Mouse (Mus musculus) hindbrain, embryonic 10.5 days (tissue): ENCODE data around the gene Hoxb4. TPM values are rescaled to one million over a fixed set of nuclear protein-coding genes. Genes with fewer than 3 reads are reported as not detected.

Source experiments
- DNase-seq: peaks from one replicate; pipeline ENCODE4 v3.0.0-alpha.2; 2017; ENCODE audit warnings: low spot score
- H3K27ac ChIP-seq: fragments of 300-500 bp; sonication (generic); 2 replicates; pipeline ENCODE4 v1.5.1; 2016; ENCODE audit warnings: mild to moderate bottlenecking, moderate library complexity
- H3K27me3 ChIP-seq: fragments of 300-500 bp; sonication (generic); 2 replicates; pipeline ENCODE4 v1.6.1; 2016; ENCODE audit warnings: mild to moderate bottlenecking; ENCODE audit not compliant: poor library complexity, insufficient read depth, severe bottlenecking
- H3K36me3 ChIP-seq: fragments of 300-500 bp; sonication (generic); 2 replicates; pipeline ENCODE4 v1.6.1; 2016; ENCODE audit warnings: mild to moderate bottlenecking, moderate library complexity
- H3K4me1 ChIP-seq: fragments of 300-500 bp; sonication (generic); replicated peaks from 2 replicates; pipeline ENCODE4 v1.6.1; 2016; ENCODE audit warnings: mild to moderate bottlenecking
- H3K4me3 ChIP-seq: fragments of 300-500 bp; sonication (generic); 2 replicates; pipeline ENCODE4 v1.5.1; 2016; ENCODE audit warnings: mild to moderate bottlenecking, moderate library complexity
- H3K9me3 ChIP-seq: fragments of 300-500 bp; sonication (generic); 2 replicates; pipeline ENCODE4 v1.6.1; 2016; ENCODE audit warnings: mild to moderate bottlenecking, moderate library complexity
- WGBS: fragments of 180-500 bp; shearing (Covaris S2); methylation state at CpG from one replicate; pipeline ENCODE4 v1.1.7; 2016; 5-methylcytosine and 5-hydroxymethylcytosine counted together
- polyA plus RNA-seq: library from polyadenylated mRNA; unstranded; fragments of >200 nt; fragmentation: Nextera tagmentation; extraction: Ambion mirVana; gene quantifications from 2 replicates; pipeline ENCODE4 v1.2.1, GENCODE M21; 2016

The Hoxb4 gene
- polyA plus RNA-seq, 1 experiment from 2014 or later, result 3.1 TPM

DNA sequence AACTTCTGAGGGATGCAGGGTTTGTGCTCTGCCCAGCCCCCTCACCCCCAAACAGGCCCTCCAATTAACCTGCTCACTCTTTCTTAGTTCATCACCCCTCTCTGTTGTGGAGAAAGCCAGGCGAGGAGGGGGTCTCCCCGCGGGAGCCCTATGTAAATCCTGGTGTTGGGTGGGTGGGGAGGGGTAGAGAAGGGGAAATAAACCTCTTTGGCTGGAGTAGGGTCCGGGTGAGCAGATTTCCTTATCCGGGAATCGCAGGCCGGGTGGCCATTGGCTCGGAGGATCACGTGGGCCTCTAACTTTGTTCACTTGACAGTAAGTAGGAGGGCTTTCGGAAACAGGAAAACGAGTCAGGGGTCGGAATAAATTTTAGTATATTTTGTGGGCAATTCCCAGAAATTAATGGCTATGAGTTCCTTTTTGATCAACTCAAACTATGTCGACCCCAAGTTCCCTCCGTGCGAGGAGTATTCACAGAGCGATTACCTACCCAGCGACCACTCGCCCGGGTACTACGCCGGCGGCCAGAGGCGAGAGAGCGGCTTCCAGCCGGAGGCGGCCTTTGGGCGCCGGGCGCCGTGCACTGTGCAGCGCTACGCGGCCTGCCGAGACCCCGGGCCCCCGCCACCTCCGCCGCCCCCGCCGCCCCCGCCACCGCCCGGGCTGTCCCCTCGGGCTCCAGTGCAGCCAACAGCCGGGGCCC is 452 bp downstream of the Hoxb4 start:
- peaks cover 100% of the 10 kb centered on the region for H3K27me3 ChIP-seq
- WGBS, result under 1% methylated on average over 45 of the region's 45 CpGs
- peak overlapping the region; percentile 70 for H3K27ac ChIP-seq
- no peaks in the 10 kb centered on the region for H3K9me3 ChIP-seq
- peak; percentile 79 for DNase-seq
- peaks cover 18% of the 10 kb centered on the region for H3K4me1 ChIP-seq
- peak overlapping the region; percentile 56 for H3K4me3 ChIP-seq
- H3K36me3 ChIP-seq, result no peaks in the 10 kb centered on the region

GRCm38 (mm10) chr11:96319071-96319902 is 1.2 kb downstream of the Hoxb4 start:
- Histone ChIP-seq H3K36me3 (no peaks in the 10 kb centered on the region), H3K9me3 (no peaks in the 10 kb centered on the region), H3K4me3 (peak overlapping the region; percentile 56), H3K27ac (peak overlapping the region; percentile 81), H3K27me3 (peaks cover 100% of the 10 kb centered on the region), H3K4me1 (peaks cover 18% of the 10 kb centered on the region)
- under 1% methylated on average over 34 of the region's 34 CpGs for WGBS
- no peak for DNase-seq

DNA sequence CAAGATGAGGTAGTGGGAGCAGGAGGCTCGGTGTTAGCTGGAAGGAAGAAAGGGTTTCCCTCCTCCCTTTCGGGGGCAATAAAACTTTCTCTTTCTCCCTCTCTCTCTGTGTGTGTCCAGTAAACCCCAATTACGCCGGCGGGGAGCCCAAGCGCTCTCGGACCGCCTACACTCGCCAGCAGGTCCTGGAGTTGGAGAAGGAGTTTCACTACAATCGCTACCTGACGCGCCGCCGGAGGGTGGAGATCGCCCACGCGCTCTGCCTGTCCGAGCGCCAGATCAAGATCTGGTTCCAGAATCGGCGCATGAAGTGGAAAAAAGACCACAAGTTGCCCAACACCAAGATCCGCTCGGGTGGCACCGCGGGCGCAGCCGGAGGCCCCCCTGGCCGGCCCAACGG is 1.8 kb downstream of the Hoxb4 start:
- Histone ChIP-seq H3K27me3 (peaks cover 100% of the 10 kb centered on the region), H3K4me3 (peak overlapping the region; percentile 56), H3K27ac (peak overlapping the region; percentile 81), H3K9me3 (no peaks in the 10 kb centered on the region), H3K4me1 (peaks cover 18% of the 10 kb centered on the region), H3K36me3 (no peaks in the 10 kb centered on the region)
- no peak for DNase-seq
- WGBS, result under 1% methylated on average over 29 of the region's 29 CpGs

- no peaks in the 10 kb centered on the region for H3K36me3 ChIP-seq
- 1% methylated on average over 17 of the region's 17 CpGs for WGBS
- DNase-seq, result no peak
- peak overlapping the region; percentile 56 for H3K4me3 ChIP-seq
- peaks cover 18% of the 10 kb centered on the region for H3K4me1 ChIP-seq
- no peaks in the 10 kb centered on the region for H3K9me3 ChIP-seq
- peak overlapping the region; percentile 59 for H3K27ac ChIP-seq
- H3K27me3 ChIP-seq, result peaks cover 100% of the 10 kb centered on the region
Observed at GRCm38 (mm10) chr11:96320688-96321087, 2.6 kb downstream of the Hoxb4 start.

DNA sequence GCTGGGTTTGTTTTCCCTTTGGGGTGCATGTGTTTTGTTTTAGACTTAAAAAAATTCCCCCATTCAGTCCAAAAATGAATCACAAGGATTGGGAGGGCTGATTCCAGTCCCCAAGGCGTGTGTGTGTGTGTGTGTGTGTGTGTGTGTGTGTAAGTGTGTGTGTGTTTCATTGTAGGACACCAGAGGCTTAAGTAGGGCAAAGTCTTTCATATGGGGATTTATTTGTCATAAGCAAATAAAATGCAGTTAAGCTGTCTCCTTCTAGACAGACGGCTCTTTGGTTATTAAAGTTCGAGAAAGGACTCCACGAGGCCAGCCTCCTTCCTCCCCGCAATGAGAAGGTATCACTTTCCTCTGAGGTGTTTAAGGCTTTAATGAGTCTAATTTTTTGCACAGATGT is 3.8 kb downstream of the Hoxb4 start:
- 10% methylated on average over 5 of the region's 5 CpGs for WGBS
- Histone ChIP-seq H3K4me1 (peaks cover 18% of the 10 kb centered on the region), H3K9me3 (no peaks in the 10 kb centered on the region), H3K27me3 (peaks cover 100% of the 10 kb centered on the region), H3K27ac (no peak overlapping the region; the same call in 1 of the 2 replicates), H3K36me3 (no peaks in the 10 kb centered on the region), H3K4me3 (peak overlapping the region; percentile 18; the same call in 1 of the 2 replicates)
- DNase-seq, result no peak

- peak overlapping the region; percentile 9; the same call in 1 of the 2 replicates for H3K4me3 ChIP-seq
- 4% methylated on average over 6 of the region's 6 CpGs for WGBS
- peaks cover 18% of the 10 kb centered on the region for H3K4me1 ChIP-seq
- H3K27ac ChIP-seq, result peak overlapping the region; percentile 12; the same call in 1 of the 2 replicates
- peaks cover 100% of the 10 kb centered on the region for H3K27me3 ChIP-seq
- no peak for DNase-seq
- H3K9me3 ChIP-seq, result no peaks in the 10 kb centered on the region
- no peaks in the 10 kb centered on the region for H3K36me3 ChIP-seq
Observed at GRCm38 (mm10) chr11:96322738-96323137, 4.7 kb downstream of the Hoxb4 start.

DNA sequence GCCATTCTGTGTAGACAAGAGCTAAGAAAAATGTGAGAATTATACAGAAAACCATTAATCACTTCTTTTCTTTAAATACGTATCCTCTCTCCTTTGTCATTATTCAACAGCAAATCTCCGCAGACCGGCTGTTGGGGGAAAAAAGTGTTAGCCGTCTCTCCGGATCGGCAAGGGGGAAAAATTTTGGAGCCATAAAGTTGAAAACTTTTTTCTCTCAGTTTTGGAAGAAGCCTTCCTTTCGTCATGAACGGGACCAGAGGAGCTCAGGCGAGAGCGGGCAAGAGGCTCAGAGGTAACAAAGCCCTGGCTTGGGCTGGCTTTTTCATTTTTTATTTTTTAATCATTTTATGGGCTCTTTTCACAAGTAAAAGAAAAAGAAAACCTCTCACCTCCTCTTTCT is 5.1 kb downstream of the Hoxb4 start, which contains the start of gene Hoxb3:
Gene Hoxb3, plus strand, starts transcription at position 173 of the 400 bp plus-strand sequence.
- DNase-seq, result no peak
- peak within 1 kb of the TSS; percentile 42 for H3K4me3 ChIP-seq
- H3K9me3 ChIP-seq, result no peaks in the 10 kb centered on the region
- H3K27ac ChIP-seq, result peak within 1 kb of the TSS; percentile 31; the same call in 1 of the 2 replicates
- H3K4me1 ChIP-seq, result peaks cover 14% of the 10 kb centered on the region
- no peaks in the 10 kb centered on the region for H3K36me3 ChIP-seq
- WGBS, result 4% methylated on average over 10 of the region's 10 CpGs
- peaks cover 100% of the 10 kb centered on the region for H3K27me3 ChIP-seq

DNA sequence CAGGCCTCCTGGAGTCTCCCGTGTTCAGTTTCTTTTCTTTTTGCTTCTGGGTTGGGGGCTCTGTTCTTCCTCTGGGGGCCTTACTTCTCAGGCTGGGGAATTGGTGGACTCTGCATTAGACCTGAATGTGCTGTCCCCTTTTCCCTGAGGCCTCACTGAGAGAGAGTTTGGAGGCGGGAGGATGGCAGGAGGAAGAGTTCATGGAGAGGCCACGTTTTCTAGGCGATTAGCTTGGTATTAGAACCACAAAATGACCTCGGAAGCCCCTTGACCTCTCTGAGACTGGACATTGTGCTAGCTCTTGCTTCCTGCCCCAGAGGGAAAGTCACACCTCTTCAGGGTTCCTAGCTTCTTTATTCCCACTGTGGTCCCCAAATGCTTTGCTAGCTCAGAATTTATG is 6.1 kb downstream of the Hoxb4 start:
- H3K27ac ChIP-seq, result peak overlapping the region; percentile 31; the same call in 1 of the 2 replicates
- peak overlapping the region; percentile 42 for H3K4me3 ChIP-seq
- under 1% methylated on average over 5 of the region's 5 CpGs for WGBS
- H3K36me3 ChIP-seq, result no peaks in the 10 kb centered on the region
- no peak for DNase-seq
- H3K9me3 ChIP-seq, result no peaks in the 10 kb centered on the region
- H3K27me3 ChIP-seq, result peaks cover 100% of the 10 kb centered on the region
- peaks cover 5% of the 10 kb centered on the region for H3K4me1 ChIP-seq

GRCm38 (mm10) chr11:96324965-96325364 is 6.9 kb downstream of the Hoxb4 start:
- 0 out of 2 replicates have a peak, but pooled peaks cover 2% of the 10 kb centered on the region for H3K4me1 ChIP-seq
- WGBS, result 4% methylated on average over 8 of the region's 8 CpGs
- peak overlapping the region; percentile 42 for H3K4me3 ChIP-seq
- H3K9me3 ChIP-seq, result no peaks in the 10 kb centered on the region
- no peak for DNase-seq
- H3K36me3 ChIP-seq, result no peaks in the 10 kb centered on the region
- H3K27me3 ChIP-seq, result peaks cover 100% of the 10 kb centered on the region
- peak overlapping the region; percentile 80; the same call in 1 of the 2 replicates for H3K27ac ChIP-seq

- Histone ChIP-seq H3K4me3 (peak overlapping the region; percentile 42), H3K4me1 (no peaks in the 10 kb centered on the region), H3K27ac (peak overlapping the region; percentile 80), H3K27me3 (peaks cover 100% of the 10 kb centered on the region), H3K36me3 (no peaks in the 10 kb centered on the region), H3K9me3 (no peaks in the 10 kb centered on the region)
- DNase-seq, result no peak
- WGBS, result 2% methylated on average over 22 of the region's 22 CpGs
Observed at GRCm38 (mm10) chr11:96325747-96326212, 7.7 kb downstream of the Hoxb4 start.

- Histone ChIP-seq H3K9me3 (no peaks in the 10 kb centered on the region), H3K27ac (peak overlapping the region; percentile 69; the same call in 1 of the 2 replicates), H3K4me3 (peak overlapping the region; percentile 42), H3K27me3 (peaks cover 100% of the 10 kb centered on the region), H3K4me1 (no peaks in the 10 kb centered on the region), H3K36me3 (no peaks in the 10 kb centered on the region)
- WGBS, result 0% methylated on average over 12 of the region's 12 CpGs
- no peak for DNase-seq
Observed at GRCm38 (mm10) chr11:96326705-96327104, 8.6 kb downstream of the Hoxb4 start.

DNA sequence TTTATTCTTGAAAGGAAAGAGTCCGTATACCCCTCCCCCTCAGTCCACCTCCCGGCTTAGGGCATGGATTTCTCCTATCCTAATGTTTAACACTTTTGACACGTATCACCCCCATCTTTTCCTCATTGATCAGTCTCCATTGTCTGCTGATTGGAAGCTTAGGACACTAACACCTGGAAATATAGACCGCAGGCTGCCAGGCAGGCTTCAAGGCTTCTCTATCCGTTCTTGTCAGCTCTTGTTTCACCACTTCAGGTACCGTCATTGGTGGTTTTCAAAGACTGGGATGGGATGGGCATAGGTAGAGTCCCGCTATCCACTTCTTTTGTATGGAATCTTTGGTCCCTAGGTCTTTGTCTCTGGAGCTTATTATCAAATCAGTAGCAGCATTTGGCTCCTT is 9.1 kb downstream of the Hoxb4 start:
- Histone ChIP-seq H3K27ac (peak overlapping the region; percentile 69; the same call in 1 of the 2 replicates), H3K4me1 (no peaks in the 10 kb centered on the region), H3K27me3 (peaks cover 100% of the 10 kb centered on the region), H3K36me3 (no peaks in the 10 kb centered on the region), H3K9me3 (no peaks in the 10 kb centered on the region), H3K4me3 (peak overlapping the region; percentile 42; the same call in 1 of the 2 replicates)
- DNase-seq, result no peak
- 2% methylated on average over 7 of the region's 7 CpGs for WGBS
